Mouse (Mus musculus) kidney, postnatal 25 days (tissue): ENCODE data around the gene Gbf1.

Experiments
- DNase-seq, 2 experiments: peaks; one replicate each; pipeline ENCODE4 v3.0.0; 2021; ENCODE audit warnings: mixed read lengths in 2 of 2

The Gbf1 gene

DNA sequence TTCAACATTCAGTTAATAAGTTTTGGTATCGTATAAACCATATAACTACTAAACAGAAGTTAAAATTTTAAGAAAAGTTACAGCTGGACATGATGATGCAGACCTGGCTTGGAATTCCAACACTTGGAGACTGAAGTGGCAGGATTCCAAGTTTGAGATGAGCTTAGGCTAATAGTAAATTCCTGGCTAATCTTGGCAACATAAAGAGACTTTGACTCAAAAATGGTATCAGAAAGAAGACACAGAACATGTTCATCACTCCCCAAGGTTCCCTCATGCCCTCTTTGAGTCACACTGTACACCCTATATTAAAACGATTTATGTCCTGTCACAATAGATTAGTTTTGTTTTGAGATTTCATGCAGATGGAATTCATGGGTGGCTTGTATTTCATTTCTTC lies 72.6 kb downstream of the Gbf1 start:
- peak in 1 of 2 experiments; percentile 7 for DNase-seq

DNA sequence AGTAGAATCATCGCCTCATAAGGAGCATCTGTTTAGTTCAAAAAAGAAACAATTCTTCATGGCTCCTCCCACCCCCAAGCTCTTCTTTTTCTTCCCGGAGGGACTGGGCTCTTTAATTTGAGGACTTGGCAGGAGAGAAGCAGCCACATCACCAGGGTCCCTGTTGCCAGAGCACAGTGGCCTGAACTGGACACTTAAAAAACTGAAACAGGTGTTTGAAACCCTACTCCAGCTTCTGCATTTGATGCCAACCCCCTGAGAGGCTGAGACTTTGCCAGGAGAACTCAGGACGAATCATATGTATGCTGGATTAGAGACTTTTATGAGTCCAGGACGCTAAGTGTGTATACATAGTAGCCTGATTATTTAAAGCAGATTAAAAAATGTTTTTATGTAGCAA lies 73.2 kb downstream of the Gbf1 start:
- no peak for DNase-seq

DNA sequence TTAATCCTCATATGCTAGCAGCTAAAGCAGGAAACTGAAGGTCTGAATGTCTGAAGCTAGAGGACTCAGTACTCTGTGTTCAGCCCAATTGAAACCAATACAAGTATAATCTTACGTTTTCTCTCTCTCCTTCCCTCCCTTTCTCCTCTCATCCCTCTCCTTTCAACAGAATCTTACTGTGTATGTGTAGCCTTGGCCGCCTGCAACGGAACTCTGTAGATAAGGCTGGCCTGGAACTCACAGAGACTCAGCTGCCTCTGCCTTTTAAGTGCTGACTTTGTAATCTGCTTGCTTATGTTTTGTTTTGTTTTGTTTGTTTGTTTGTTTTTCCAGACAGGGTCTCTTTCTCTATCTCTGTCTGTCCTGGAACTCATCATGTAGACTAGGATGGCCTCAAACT lies 74.0 kb downstream of the Gbf1 start:
- DNase-seq, result no peak

DNA sequence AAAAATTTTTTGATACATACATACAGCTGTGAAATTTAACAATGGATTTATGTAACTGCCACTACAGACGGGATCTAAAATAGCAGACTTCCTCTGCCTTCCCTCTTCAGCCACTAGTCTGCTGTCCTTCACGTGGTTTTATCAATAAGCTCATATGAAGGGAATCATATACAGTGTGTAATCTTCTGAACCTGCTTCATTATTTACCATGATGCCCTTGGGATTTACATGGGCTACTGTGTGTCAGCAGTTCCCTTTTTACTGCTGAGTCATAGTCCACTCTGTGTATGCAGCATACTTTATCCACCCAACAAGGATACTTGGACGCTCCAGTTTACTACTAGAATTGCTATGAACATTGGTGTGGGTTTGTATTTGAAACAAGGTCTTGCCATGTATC lies 75.0 kb downstream of the Gbf1 start:
- no peak for DNase-seq

DNA sequence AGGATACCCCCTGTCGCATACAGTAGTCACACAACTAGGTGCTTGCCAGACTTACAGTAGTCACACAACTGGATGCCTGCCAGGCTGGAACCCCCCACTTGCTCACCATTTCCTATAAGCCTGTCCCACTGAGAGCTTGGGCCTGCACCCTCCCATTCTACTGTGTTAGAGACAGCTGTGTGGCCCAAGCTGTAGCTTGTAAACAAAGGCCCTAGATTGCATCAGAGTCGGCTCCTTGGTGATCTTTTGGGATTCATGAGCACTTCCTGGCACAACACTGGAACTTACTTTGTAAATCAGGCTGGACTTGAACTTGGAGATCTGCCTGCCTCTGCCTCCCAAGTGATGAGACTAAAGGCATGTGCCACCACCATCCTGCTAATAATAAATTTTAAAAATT lies 82.1 kb downstream of the Gbf1 start:
- DNase-seq, result no peak

DNA sequence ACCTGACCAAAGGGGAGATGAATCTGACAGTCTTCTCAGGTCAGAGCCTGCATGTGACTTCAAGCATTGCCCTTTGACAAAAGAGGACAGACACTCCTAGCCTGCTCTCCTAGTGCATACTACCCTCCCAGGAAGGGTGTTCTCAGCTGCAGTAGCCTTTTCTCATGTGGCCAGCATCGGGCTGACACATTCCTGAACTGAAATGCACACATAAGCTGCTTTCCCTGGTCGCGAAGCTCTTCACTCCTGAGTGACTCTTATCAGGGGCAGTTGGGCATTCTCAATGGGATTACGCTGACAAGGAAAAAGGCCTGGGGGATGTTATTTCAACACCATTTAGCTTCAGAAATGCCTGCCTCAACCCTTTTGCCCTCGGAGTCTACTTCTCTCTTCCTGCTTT lies 84.3 kb downstream of the Gbf1 start:
- no peak for DNase-seq

DNA sequence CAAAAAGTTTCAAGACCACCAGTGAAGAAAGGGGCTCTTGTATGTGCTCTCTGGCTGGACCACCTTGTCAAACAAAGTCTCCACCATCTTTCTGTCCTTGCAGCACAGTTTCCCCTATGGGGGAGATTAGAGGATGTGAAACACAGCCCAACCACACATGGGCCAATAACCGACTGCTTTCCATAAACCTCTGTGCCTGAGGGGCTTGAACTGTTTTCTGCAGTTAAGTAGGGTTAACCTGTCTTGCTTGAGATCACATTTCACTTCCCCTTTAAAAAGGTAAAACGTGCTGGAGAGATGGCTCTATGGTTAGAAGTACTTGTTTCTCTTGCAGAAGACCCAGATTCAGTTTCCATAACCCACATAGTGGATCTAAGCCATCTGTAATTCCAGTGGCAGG lies 87.9 kb downstream of the Gbf1 start:
- DNase-seq, result no peak

DNA sequence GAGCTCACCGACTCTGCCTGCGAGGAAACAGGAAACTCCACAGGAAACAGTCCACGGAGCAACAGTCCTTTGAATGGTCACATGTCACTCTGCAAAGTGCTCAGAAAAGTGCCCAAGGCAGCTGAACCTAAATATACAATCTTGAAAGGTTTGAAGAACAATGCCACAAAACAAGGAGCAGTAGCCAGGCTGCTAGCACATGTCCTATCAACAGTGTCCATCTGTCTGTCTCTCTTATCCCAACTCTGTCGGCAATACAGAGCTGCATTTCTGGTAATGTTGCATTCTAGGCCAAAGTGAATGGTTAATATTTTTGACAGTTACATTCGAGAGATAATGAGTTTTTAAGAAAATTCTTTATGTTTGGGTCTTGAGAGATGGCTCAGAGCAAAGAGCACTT lies 90.1 kb downstream of the Gbf1 start:
- DNase-seq, result no peak

DNA sequence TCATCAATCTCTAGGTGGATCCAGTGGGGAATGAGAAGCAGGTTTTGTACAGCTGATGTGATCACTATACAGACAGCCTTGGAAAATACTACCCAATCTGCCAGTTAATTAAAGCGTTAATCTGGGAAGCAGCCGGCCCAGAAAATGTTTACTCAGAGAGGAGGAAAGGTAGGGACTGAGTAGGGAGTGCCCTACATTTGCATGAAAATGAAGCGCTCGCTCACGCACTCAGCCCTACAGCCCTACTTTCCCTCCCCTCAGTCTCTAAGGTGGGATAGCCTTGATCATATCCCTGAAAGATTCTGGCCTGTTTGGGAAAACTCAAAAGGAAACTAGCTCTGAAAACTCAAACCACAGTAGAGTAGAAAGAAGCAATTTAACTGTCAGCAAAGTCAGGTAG lies 92.3 kb downstream of the Gbf1 start:
- DNase-seq, result no peak

DNA sequence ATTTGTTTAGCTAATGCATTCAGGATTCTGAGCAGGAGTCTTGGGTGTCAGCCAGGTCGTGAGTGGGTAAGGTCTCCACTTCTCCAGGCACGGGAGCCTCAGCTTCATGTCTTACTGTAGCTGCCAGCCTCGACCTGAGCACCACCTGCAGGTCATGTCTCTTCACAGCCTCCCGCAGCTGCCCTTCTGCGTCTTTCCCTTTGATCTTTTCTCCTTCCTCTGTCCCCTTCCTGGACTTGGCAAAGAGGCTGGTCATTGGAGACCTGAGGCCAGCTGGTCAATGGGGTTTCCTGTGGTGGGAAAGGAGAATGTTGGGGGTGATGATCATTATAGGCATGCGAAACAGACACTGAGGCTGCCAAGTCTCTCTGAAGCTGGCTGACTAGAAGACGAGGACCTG lies 96.7 kb downstream of the Gbf1 start:
- DNase-seq, result peak; percentile 21 to 46

DNA sequence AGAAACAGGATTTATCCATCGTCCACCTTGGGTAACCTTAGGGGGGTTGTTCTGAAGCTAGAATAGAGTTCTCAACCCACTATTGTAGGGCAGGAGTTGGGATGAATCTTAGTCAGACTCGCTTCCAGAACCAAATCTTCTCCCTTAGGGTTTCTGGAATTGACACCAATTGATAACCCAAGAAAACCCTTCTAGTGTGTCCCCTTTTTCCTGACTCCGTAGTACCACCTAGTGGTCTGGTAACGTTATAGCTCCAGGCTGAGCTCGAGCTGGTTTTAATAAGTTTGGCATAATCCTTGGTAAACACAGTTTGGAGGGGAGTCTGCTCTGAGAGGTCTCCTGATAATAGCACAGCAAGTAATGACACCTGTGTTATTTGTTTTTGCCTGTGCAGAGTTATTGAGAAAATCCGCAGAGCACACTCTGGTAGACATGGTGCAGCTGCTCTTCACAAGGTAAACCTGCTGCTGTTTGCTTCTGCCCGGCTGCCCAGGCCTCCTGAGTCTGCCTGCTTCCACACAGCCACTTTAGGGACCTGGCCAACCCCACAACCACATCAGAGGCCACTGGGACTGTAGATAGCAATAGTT lies 101.9 kb downstream of the Gbf1 start:
- DNase-seq, result peak in 1 of 2 experiments; percentile 18

DNA sequence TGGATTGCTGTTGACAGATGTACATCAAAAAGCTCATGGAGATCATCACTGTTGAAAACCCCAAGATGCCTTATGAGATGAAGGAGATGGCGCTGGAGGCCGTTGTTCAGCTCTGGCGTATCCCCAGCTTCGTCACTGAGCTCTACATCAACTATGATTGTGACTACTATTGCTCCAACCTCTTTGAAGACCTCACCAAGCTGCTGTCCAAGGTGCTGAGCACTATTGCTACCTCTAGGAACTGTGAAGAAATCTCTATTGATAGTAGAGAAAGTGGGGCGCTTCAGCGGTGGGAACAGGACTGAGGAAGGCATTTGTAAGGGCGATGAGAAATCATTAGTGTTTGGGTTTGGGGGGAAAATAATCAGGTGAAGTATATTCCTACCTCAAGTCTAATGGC lies 112.5 kb downstream of the Gbf1 start:
- no peak for DNase-seq

DNA sequence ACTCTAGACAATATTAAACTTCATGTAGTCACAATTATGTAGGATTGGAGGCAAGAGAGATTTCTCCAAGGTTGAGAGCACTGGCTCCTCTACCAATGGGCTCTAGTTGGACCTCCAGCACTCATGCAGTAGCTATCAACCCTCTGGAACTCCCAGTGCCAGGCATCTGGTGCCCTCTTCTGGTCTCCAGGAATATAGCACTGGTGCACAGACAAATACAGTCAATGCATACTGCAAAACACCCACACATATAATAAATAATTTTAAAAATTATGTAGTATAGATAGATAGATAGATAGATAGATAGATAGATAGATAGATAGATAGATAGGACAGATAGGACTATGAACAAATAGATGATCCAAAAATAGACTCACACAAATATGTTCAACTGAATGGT lies 123.0 kb downstream of the Gbf1 start:
- DNase-seq, result peak in 1 of 2 experiments; percentile 16

DNA sequence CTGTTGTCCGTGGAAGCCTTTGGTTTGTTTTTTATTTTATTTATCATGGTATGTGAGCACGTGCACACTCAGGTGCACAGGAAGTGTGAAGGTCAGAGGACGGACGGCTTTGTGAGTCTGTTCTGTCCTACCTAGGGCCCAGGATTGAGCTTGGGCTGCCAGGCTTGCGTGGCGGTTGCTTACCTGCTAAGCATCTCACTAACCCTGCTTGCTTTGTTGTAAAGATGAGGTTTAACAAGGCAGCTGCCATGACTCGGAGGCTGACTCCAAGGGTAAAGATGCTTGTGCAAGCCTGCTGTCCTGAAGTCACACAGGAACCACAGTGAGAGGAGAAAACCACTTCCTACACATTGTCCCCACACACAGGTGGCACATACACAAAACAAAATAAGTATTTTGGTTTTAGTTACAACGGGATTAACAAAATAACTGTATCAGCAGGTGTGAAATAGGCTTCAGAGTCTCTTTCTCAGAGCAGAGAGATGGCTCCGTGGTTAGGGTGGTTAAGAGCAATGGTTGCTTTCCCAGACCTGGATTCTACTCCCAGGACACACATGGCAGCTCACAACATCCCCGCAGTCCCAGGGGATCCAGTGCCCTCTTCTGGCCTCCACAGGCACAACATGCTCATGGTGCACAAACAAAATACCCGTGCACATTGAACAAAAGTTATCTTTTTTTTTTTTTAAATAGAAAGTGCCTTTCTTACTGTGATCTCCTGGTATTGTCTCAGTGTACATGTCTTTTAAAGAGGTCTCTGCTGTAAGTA lies 130.0 kb downstream of the Gbf1 start:
- DNase-seq, result no peak

DNA sequence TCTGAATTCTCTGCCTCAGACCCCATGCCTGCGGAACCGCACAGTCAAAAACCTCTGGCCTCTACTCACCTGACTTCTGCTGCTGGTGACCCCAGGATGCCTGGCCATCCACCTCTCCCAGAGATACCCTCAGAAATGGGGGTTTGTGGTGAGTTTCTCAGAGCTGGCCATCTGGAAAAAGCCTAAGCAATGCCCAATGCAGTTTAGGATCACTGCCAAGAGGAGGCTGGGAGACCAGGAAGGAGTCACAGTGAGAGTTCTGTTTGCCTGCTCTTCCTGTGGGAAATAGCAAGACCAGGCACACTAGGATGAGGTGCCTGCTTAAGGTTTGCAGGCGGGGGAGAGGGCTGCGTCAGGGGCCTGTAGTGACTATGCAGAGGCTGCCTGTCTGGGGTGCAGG lies 132.4 kb downstream of the Gbf1 start:
- no peak for DNase-seq

DNA sequence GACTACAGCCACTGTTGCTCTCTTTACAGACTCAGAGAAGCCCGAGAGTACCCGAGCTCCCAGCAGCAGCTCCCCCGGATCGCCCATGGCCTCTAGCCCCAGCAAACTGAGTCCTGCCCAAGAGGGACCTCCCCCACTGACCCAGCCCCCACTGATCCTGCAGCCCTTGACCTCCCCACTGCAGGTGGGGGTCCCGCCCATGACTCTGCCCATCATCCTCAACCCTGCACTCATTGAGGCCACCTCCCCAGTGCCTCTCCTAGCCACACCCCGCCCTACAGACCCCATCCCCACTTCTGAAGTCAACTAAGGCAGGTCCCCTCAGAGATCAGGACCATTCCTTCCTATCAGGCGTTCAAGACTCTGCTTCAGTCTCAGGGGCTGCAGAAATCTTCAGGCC lies 133.3 kb downstream of the Gbf1 start:
- no peak for DNase-seq

DNA sequence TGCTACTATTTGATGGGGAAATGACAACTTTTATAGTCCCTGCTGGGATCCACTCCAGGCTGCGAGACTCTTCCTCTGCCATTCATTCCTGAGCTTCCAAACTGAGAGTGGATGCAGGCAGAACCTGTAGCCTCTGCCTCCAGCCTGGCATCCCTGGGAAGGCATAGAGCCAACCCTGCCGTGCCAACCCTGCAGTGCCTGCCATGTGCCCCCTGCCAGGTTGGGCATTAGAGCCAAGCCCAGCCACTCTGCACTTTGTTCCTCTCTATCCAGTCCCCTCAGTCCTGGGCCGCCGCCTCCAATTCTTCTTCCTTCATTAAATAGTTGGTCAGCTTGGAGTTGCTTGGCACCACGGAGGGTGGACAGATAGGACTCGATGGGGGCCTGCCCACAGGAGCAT lies 133.7 kb downstream of the Gbf1 start:
- peak in 1 of 2 experiments; percentile 37 for DNase-seq

DNA sequence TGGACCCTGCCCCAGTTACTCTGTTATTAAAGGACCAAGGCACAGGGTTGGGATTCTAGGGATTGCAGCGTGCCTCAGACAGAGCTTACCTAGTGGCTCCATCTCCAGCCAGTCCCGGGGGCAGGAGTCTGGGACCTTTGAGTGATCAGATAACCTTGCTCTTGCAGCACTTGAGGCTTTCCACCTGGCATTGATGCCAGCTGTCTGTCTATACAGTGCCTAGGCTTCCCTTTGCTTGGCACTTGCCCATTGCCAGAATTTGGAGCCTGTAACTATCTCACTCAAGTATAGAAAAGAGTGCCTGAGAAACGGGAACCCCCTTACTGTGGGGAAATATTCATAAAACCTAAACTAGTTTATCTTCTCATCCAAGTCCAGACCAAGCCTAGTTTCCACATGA lies 134.6 kb downstream of the Gbf1 start:
- no peak for DNase-seq

DNA sequence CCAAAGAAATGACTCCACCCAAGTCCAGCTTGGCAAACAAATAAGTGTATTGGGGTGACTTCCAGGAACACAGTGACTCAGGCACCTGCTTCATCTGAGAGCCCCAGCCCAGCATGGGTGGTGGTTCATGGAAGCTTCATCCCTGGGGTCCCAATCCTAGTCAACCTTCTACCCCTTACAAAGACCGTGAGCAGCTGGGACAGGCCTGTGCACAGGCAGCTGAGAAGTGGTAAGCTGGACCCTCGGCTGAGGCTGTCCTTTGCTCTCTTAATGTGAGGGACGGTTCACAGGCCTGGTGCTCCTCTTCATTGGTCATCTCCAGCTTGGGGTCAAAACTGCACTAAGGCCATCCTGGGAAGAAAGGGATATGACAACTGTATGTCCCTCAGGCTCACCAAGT lies 135.3 kb downstream of the Gbf1 start:
- no peak for DNase-seq

DNA sequence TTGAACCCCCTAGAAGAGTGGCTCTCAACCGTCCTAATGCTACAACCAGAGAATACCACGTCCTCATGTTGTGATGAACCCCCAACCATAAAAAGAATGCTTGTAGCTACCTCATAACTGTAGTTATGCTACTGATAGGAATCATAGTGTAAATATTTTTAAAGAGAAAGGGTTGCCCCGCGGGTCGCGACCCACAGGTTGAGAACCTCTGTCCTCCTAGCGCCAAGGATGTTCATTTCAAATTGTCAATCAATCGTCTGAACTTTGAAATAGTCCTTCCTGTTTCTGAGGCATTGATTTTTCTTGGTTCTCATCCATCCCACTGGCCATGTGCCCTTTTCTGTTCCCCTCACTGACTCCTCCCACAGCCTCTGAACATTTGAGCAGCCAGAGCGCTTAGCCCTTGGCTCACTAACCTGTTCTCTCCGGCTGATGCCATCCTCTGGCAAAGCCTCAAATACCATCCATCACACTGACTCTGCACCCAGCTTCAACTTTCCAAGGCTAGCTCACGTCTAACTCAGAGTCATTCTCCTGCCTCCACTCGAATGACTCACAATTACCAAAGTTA lies 138.3 kb downstream of the Gbf1 start:
- no peak for DNase-seq

DNA sequence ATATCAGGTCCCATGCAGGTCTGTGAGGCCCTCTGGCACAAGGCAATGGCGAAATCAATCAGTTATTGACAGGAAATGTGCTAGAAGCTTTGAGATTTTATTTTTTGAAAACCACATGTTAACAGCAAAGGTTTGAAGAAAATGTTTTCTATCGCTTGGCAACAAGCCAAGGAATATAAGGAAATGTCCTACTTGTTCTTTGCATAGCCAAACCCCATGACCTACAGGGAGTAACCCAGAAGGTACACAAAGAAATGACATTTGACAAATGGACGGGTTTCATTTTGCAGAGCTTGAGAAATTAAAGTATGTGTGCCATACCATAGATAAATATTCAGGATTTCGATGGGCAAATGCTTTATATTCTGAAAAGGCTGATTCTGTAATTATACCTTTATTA lies 144.6 kb downstream of the Gbf1 start:
- DNase-seq, result no peak

DNA sequence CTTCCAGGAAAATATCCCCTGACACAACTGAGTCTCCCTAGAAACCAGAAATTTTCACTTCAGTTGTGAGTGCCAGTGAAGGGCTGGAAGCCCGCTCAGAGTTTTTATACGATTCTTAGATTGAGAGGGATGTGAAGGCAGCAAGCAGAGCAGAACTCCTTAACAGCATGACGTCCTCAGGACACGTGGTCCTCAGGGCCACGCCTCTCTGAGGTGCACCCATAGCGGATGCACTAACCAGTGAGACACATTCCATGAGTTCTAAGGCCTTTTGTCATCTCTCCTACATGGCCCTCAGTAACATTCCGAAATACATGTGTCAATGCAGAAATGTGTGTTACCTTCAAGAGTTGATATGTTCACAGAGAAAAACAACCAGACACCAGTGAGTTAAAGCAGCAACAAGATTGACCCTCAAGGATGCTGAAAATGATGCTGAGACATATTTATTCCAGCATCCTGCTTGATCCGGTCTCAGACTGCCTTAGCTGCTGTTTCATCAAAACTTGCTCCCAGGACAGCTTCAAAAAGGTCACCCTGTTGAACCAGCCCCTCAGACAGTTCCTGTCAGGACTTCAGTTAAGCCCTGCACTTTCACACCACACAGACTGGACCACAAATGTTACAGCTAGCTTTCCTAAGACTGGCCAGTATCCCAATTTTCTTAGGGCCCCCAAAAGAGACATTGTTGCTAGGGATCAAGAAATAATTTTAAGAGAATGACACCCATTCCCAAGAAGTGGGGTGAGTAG lies 148.2 kb downstream of the Gbf1 start:
- DNase-seq, result no peak

DNA sequence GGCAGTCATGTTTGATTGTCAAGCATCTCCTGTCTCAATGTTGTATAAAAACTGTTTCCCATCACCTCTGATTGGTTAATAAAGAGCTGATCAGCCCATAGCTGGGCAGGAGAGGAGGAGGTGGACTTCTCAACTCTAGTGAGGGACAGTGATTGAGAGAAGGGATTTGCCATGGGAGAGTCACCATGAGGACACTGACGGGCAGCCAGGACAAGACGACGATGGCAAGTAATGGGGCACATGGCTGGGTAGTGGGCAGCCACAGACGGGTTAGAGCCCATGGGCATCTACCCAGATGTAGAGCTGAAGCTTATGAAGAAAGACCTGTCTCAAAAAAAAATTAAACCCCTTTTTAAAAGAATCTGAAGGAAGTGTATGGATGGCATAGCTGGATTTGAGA lies 150.2 kb downstream of the Gbf1 start:
- no peak for DNase-seq
